9 mouse cellular contexts compared by ENCODE assay signal in the genomic region with DNA sequence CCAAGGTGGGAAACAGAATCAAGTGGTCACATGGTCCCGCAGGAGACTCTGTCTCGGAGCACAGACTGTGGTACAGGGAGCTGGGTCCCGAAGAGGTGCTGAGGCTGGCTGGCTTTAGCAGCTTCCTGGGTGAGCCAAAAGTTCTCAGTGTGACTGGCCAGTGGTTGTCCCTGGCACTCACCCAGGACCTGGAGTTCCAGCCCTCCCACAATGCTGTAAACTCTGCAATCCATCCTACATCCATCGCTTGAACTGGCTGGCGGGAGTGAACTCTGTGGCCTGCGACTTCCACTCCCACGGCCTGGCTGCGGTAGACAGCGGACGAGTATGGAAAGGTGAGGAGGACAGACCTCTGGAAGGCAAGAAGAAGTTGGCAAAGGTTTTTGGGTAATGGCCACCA. TPM values are rescaled to one million over a fixed set of nuclear protein-coding genes. Genes with fewer than 3 reads are reported as not detected.
DNase-seq lines count a peak whose midpoint lies in the region; ATAC-seq and TF ChIP-seq lines count a peak whose summit lies in the region.
"Had no signal": no experiment of that assay in that cellular context is flagged by ENCODE, and none has a peak within 500 bp of the region (broad histone marks: within the 10 kb centered on the region; RNA-seq: fewer than 3 reads in every experiment).

No protein-coding gene starts in this region.

- no peak for TF ChIP-seq POLR2A in testis, adult 2 months (IDR thresholded peaks at IDR 0.05; ENCODE audit: control insufficient read depth, low read depth, low read length)

- no peak overlapping the region for H3K4me3 ChIP-seq in liver, postnatal 0 days (ENCODE audit: low read depth, low read length)
- no peak overlapping the region for H3K4me3 ChIP-seq in liver, embryonic 11.5 days (ENCODE audit: low read depth, low read length)
- no peak overlapping the region for H3K4me3 ChIP-seq in kidney, embryonic 16.5 days (ENCODE audit: low read length)
- H3K4me3 ChIP-seq in testis, adult 2 months (ENCODE audit: control insufficient read depth, low read depth, low read length), result no peak overlapping the region
- H3K4me3 ChIP-seq: limb, embryonic 13.5 days; myocyte had no signal

- no peaks in the 10 kb centered on the region for H3K36me3 ChIP-seq in liver, postnatal 0 days (replicated peaks; ENCODE audit: insufficient read depth, low read length)
- no peaks in the 10 kb centered on the region for H3K36me3 ChIP-seq in liver, embryonic 11.5 days (ENCODE audit: control insufficient read depth, insufficient read depth, low read length)
- H3K36me3 ChIP-seq in kidney, embryonic 16.5 days (ENCODE audit: insufficient read depth, low read length), result no peaks in the 10 kb centered on the region
- H3K36me3 ChIP-seq in testis, adult 2 months (ENCODE audit: control insufficient read depth, insufficient read depth, low read length), result no peaks in the 10 kb centered on the region
- H3K36me3 ChIP-seq: limb, embryonic 13.5 days had no signal

- no peak overlapping the region for H3K9ac ChIP-seq in liver, postnatal 0 days (replicated peaks)
- no peak overlapping the region for H3K9ac ChIP-seq in liver, embryonic 11.5 days (ENCODE audit: low read depth, low read length)
- no peak overlapping the region; the same call in 1 of the 2 replicates for H3K9ac ChIP-seq in kidney, embryonic 16.5 days (replicated peaks; ENCODE audit: low read length)
- H3K9ac ChIP-seq: limb, embryonic 13.5 days had no signal

- no peak for TF ChIP-seq CTCF in liver, postnatal 0 days (IDR thresholded peaks at IDR 0.05; ENCODE audit: low read depth)
- no peak for TF ChIP-seq CTCF in testis, adult 2 months (IDR thresholded peaks at IDR 0.05; ENCODE audit: control insufficient read depth, insufficient read depth, insufficient replicate concordance, low read depth, low read length)

- no peaks in the 10 kb centered on the region for H3K9me3 ChIP-seq in liver, postnatal 0 days (ENCODE audit: low read length)
- no peaks in the 10 kb centered on the region for H3K9me3 ChIP-seq in liver, embryonic 11.5 days (ENCODE audit: control insufficient read depth, low read length)
- no peaks in the 10 kb centered on the region for H3K9me3 ChIP-seq in kidney, embryonic 16.5 days (ENCODE audit: low read length)
- H3K9me3 ChIP-seq: limb, embryonic 13.5 days had no signal

- 66% methylated on average over 10 of the region's 10 CpGs for WGBS in liver, postnatal 0 days (ENCODE audit: insufficient replicate concordance)
- WGBS in liver, embryonic 11.5 days, result 79% methylated on average over 10 of the region's 10 CpGs
- WGBS in kidney, embryonic 16.5 days, result 39% methylated on average over 10 of the region's 10 CpGs

- H3K4me2 ChIP-seq in liver, postnatal 0 days (ENCODE audit: low read depth, low read length), result no peak overlapping the region
- H3K4me2 ChIP-seq in liver, embryonic 11.5 days, result no peak overlapping the region
- no peak overlapping the region for H3K4me2 ChIP-seq in kidney, embryonic 16.5 days (replicated peaks; ENCODE audit: low read depth, low read length)
- H3K4me2 ChIP-seq: limb, embryonic 13.5 days had no signal

- H3K4me1 ChIP-seq in liver, postnatal 0 days (ENCODE audit: insufficient read depth), result peaks cover 7% of the 10 kb centered on the region
- peaks cover 7% of the 10 kb centered on the region for H3K4me1 ChIP-seq in liver, embryonic 11.5 days (replicated peaks; ENCODE audit: control insufficient read depth, insufficient read depth, low read length)
- H3K4me1 ChIP-seq in kidney, embryonic 16.5 days (ENCODE audit: insufficient read depth, low read length), result peaks cover 29% of the 10 kb centered on the region
- peaks cover 5% of the 10 kb centered on the region for H3K4me1 ChIP-seq in testis, adult 2 months (ENCODE audit: control insufficient read depth, insufficient read depth, low read length)

- H3K27me3 ChIP-seq in liver, postnatal 0 days (ENCODE audit: insufficient read depth, low read length), result no peaks in the 10 kb centered on the region
- H3K27me3 ChIP-seq in liver, embryonic 11.5 days (replicated peaks; ENCODE audit: control insufficient read depth, insufficient read depth, low read length), result no peaks in the 10 kb centered on the region
- H3K27me3 ChIP-seq in kidney, embryonic 16.5 days (ENCODE audit: insufficient read depth, low read length), result no peaks in the 10 kb centered on the region
- H3K27me3 ChIP-seq in testis, adult 2 months (ENCODE audit: control insufficient read depth, insufficient read depth, low read length), result no peaks in the 10 kb centered on the region
- H3K27me3 ChIP-seq: limb, embryonic 13.5 days had no signal

- DNase-seq in liver, postnatal 0 days, result no peak
- DNase-seq in liver, embryonic 11.5 days (ENCODE audit: low spot score), result no peak
- peak; percentile 85 for DNase-seq in gastrocnemius, adult 18-20 months (ENCODE audit: low spot score)
- DNase-seq in cerebellum, adult 18-20 months, result no peak
- DNase-seq in urinary bladder, postnatal 10 days (ENCODE audit: low spot score), result no peak

- peak; percentile 19; the same call in 1 of the 2 replicates for ATAC-seq in liver, postnatal 0 days
- ATAC-seq in liver, embryonic 11.5 days (replicated peaks; ENCODE audit: low FRiP score), result no peak
- no peak for ATAC-seq in kidney, embryonic 16.5 days (ENCODE audit: low FRiP score, low TSS enrichment)

- no peak overlapping the region for H3K27ac ChIP-seq in liver, postnatal 0 days (ENCODE audit: low read depth)
- no peak overlapping the region for H3K27ac ChIP-seq in liver, embryonic 11.5 days (ENCODE audit: low read depth, low read length)
- peak overlapping the region; percentile 30; the same call in 1 of the 2 replicates for H3K27ac ChIP-seq in kidney, embryonic 16.5 days (ENCODE audit: low read length)
- peak overlapping the region; percentile 67; the same call in 1 of the 2 replicates for H3K27ac ChIP-seq in testis, adult 2 months (ENCODE audit: control insufficient read depth, insufficient read depth, low read depth, low read length)
- H3K27ac ChIP-seq: limb, embryonic 13.5 days had no signal

- TF ChIP-seq EP300 in liver, postnatal 0 days (IDR thresholded peaks at IDR 0.05; ENCODE audit: low read depth), result no peak

RNA-seq across cellular contexts. Expression of a gene that starts 11.4 kb away (rescaled TPM):
- polyA plus RNA-seq in liver, postnatal 0 days (2015; fragmentation: Nextera tagmentation; extraction: Ambion mirVana), result 8.2 and 9.2 TPM in 2 replicates
- 20.9 and 22.8 TPM in 2 replicates for polyA plus RNA-seq in liver, embryonic 11.5 days (2014; fragmentation: Nextera tagmentation; extraction: Ambion mirVana)
- total RNA-seq in gastrocnemius, adult 18-20 months (2021), result 10 to 100 TPM; 52.1 to 53.3 TPM
- 91.5 and 92.9 TPM in 2 replicates for polyA plus RNA-seq in kidney, embryonic 16.5 days (2015; fragmentation: Nextera tagmentation; extraction: Ambion mirVana)
- polyA plus RNA-seq in testis, adult 2 months (2012; rRNA removed), result 133 and 153 TPM in 2 replicates

Comparison
In these comparisons a context has a peak if more than half of its experiments do, and no peak if none do; other contexts are left out.
1. H3K27ac ChIP-seq: peak in kidney, embryonic 16.5 days (single experiment) and testis, adult 2 months (single experiment); none in liver, postnatal 0 days (single experiment) and liver, embryonic 11.5 days (single experiment).